Mouse (Mus musculus) heart, adult 9 months (tissue): ENCODE data around the gene Wnt5b.

Experiments
- DNase-seq, 2 experiments: peaks; one replicate each; pipeline ENCODE4 v3.0.0; 2022; ENCODE audit warnings: low spot score in 2 of 2

Wnt5b gene

GRCm38 (mm10) chr6:119387801-119388649 is 156.1 kb downstream of the Wnt5b start:
- peak; percentile 31 to 36 for DNase-seq

DNA sequence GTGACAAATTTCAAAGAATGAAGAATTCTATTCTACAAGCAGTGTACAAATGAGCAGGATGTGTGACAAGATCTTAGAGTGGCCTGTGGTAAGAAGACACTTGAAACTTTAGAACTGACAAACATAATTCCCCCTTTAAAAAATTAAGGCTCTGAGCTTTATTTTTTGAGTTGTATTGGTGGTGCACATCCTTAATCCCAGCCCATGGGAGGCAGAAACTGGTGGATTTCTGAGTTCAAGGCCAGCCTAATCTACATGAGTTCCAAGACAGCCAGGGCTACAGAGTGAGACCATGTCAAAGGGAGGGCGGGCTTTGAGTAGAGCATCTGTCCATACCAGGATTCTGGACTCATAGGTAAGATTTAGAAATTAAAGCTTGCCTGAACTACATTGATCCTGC is 157.3 kb downstream of the Wnt5b start:
- no peak for DNase-seq

DNA sequence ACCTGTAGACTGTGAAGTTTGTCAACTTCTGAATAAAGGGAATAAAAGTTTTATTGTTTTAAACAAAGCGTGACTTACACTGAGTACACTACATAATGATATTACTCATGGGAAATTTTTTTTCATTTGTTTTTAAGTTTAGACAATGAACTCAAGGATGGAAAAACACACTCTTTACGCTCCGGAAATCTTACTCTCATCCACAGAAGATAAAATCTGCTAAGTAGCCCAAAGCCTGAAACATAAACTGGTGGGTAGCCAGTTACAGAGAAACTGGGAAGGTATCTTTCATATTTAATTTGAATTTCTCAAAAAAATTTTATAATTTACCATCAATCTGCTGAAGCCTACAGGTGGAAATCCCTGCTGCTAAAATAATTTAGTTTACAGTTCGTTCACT is 157.7 kb downstream of the Wnt5b start:
- DNase-seq = no peak

DNA sequence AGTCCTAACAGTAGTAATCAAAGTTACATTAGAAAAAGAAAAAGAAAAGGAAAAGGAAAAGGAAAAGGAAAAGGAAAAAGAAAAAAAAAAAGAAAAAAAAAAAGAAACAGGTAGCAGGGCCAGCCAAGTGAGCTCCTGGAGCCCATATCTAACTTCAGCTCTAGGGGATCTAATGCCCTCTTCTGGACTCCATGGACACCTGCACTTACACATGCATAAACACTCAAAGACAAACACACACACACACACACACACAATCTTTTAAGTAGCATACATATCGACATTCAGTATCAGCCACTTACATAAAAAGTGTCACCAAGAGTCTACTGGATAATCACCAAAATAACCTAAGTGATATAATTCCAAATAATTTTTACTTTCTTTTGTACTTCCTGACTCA is 158.5 kb downstream of the Wnt5b start:
- DNase-seq = no peak
